Mouse (Mus musculus) forebrain, postnatal 0 days (tissue): ENCODE measurements around the gene Cfap43. TPM values are rescaled to one million over a fixed set of nuclear protein-coding genes. Genes with fewer than 3 reads are reported as not detected.

Source experiments
- ATAC-seq: fragments of 200-750 bp; cut with Nextera tagmentation; 2 replicates; pipeline ENCODE4 v1.8.0; 2017; ENCODE audit warnings: mild to moderate bottlenecking, moderate library complexity
- DNase-seq: peaks from one replicate; pipeline ENCODE4 v3.0.0-alpha.2; 2015
- H3K27ac ChIP-seq: fragments of 300-500 bp; sonication (generic); 2 replicates; pipeline ENCODE4 v1.5.1; 2014; ENCODE audit warnings: low read depth, mild to moderate bottlenecking, antibody characterized with exemption, low read length, moderate library complexity, mixed read lengths
- H3K27me3 ChIP-seq: fragments of 300-500 bp; sonication (generic); 2 replicates; pipeline ENCODE4 v1.6.1; 2014; ENCODE audit warnings: mild to moderate bottlenecking, low read length, mixed read lengths; ENCODE audit not compliant: insufficient read depth
- H3K36me3 ChIP-seq: fragments of 300-500 bp; sonication (generic); 2 replicates; pipeline ENCODE4 v1.6.1; 2014; ENCODE audit warnings: mild to moderate bottlenecking, moderate library complexity; ENCODE audit not compliant: insufficient read depth
- H3K4me1 ChIP-seq: fragments of 300-500 bp; sonication (generic); 2 replicates; pipeline ENCODE4 v1.6.1; 2014; ENCODE audit warnings: antibody characterized with exemption; ENCODE audit not compliant: insufficient read depth
- H3K4me2 ChIP-seq: fragments of 300-500 bp; sonication (generic); 2 replicates; pipeline ENCODE4 v1.6.1; 2014; ENCODE audit warnings: low read depth, mild to moderate bottlenecking, moderate library complexity
- H3K4me3 ChIP-seq: fragments of 300-500 bp; sonication (generic); 2 replicates; pipeline ENCODE4 v1.5.1; 2014; ENCODE audit warnings: low read depth, low read length, mixed read lengths
- H3K9ac ChIP-seq: fragments of 300-500 bp; sonication (generic); 2 replicates; pipeline ENCODE4 v1.6.1; 2014; ENCODE audit warnings: mild to moderate bottlenecking
- H3K9me3 ChIP-seq: fragments of 300-500 bp; sonication (generic); 2 replicates; pipeline ENCODE4 v1.6.1; 2016; ENCODE audit warnings: low read length
- CTCF ChIP-seq: sonication (generic); IDR thresholded peaks from 2 replicates; pipeline ENCODE4 v1.5.1; 2016; ENCODE audit warnings: antibody characterized with exemption, control low read depth, low read depth
- WGBS: fragments of 180-500 bp; shearing (Covaris S2); extraction: QIAGEN DNeasy Blood & Tissue Kit; methylation state at CpG from one replicate; pipeline ENCODE4 v1.1.7; 2014; 5-methylcytosine and 5-hydroxymethylcytosine counted together
- polyA plus RNA-seq: library from polyadenylated mRNA; unstranded; fragments of >200 nt; fragmentation: Nextera tagmentation; extraction: Ambion mirVana; gene quantifications from 2 replicates; pipeline ENCODE4 v1.2.1, GENCODE M21; 2015
- total RNA-seq: library from RNA; depleted of rRNA; stranded (reverse); fragments of >200 nt; gene quantifications from 2 replicates; pipeline ENCODE4 v1.2.3, GENCODE M21; 2014

Gene Cfap43
- total and polyA plus RNA-seq, 2 experiments from 2014 or later, result 1.8 to 2.3 TPM

GRCm38 (mm10) chr19:47876252-47876651 is 42.8 kb downstream of the Cfap43 start:
- WGBS, result 82% methylated on average over 15 of the region's 15 CpGs
- H3K9me3 ChIP-seq, result no peaks in the 10 kb centered on the region
- ATAC-seq, result no peak
- H3K4me2 ChIP-seq, result no peak overlapping the region
- H3K4me3 ChIP-seq, result no peak overlapping the region
- 0 out of 2 replicates have a peak, but pooled peaks cover 3% of the 10 kb centered on the region for H3K27me3 ChIP-seq
- DNase-seq, result no peak
- H3K4me1 ChIP-seq, result no peaks in the 10 kb centered on the region
- no peak for TF ChIP-seq CTCF
- no peak overlapping the region for H3K9ac ChIP-seq
- H3K36me3 ChIP-seq, result no peaks in the 10 kb centered on the region
- no peak overlapping the region for H3K27ac ChIP-seq

GRCm38 (mm10) chr19:47871515-47871914 is 47.6 kb downstream of the Cfap43 start:
- Histone ChIP-seq H3K4me3 (no peak overlapping the region), H3K4me2 (no peak overlapping the region), H3K36me3 (no peaks in the 10 kb centered on the region), H3K9ac (no peak overlapping the region), H3K9me3 (no peaks in the 10 kb centered on the region), H3K4me1 (no peaks in the 10 kb centered on the region), H3K27me3 (no peaks in the 10 kb centered on the region; the same call in 1 of the 2 replicates), H3K27ac (no peak overlapping the region)
- 18% methylated on average over 10 of the region's 10 CpGs for WGBS
- peak; percentile 58 for TF ChIP-seq CTCF
- no peak for ATAC-seq
- DNase-seq, result peak; percentile 23

- H3K4me3 ChIP-seq, result no peak overlapping the region
- H3K9ac ChIP-seq, result no peak overlapping the region
- H3K27me3 ChIP-seq, result no peaks in the 10 kb centered on the region; the same call in 1 of the 2 replicates
- no peak for ATAC-seq
- TF ChIP-seq CTCF, result no peak
- no peak overlapping the region for H3K4me2 ChIP-seq
- DNase-seq, result no peak
- H3K36me3 ChIP-seq, result no peaks in the 10 kb centered on the region
- H3K27ac ChIP-seq, result no peak overlapping the region
- 0 out of 2 replicates have a peak, but pooled peaks cover under 1% of the 10 kb centered on the region for H3K4me1 ChIP-seq
- 72% methylated on average over 7 of the region's 7 CpGs for WGBS
- H3K9me3 ChIP-seq, result no peaks in the 10 kb centered on the region
These were observed 48.9 kb downstream of the Cfap43 start for GRCm38 (mm10) chr19:47870102-47870666.

- no peaks in the 10 kb centered on the region; the same call in 1 of the 2 replicates for H3K27me3 ChIP-seq
- no peak overlapping the region for H3K27ac ChIP-seq
- H3K9me3 ChIP-seq, result no peaks in the 10 kb centered on the region
- DNase-seq (no peak), ATAC-seq (no peak)
- TF ChIP-seq CTCF, result no peak
- no peak overlapping the region for H3K4me3 ChIP-seq
- H3K4me2 ChIP-seq, result no peak overlapping the region
- whole genome bisulfite sequencing, result 68% methylated on average over 3 of the region's 3 CpGs
- no peaks in the 10 kb centered on the region for H3K36me3 ChIP-seq
- H3K9ac ChIP-seq, result no peak overlapping the region
- 0 out of 2 replicates have a peak, but pooled peaks cover 5% of the 10 kb centered on the region for H3K4me1 ChIP-seq
These were observed 49.6 kb downstream of the Cfap43 start for GRCm38 (mm10) chr19:47869516-47869915.

- H3K27ac ChIP-seq, result no peak overlapping the region
- ATAC-seq, result no peak
- H3K4me1 ChIP-seq, result 0 out of 2 replicates have a peak, but pooled peaks cover 5% of the 10 kb centered on the region
- H3K9ac ChIP-seq, result no peak overlapping the region
- H3K4me2 ChIP-seq, result no peak overlapping the region
- no peaks in the 10 kb centered on the region for H3K9me3 ChIP-seq
- DNase-seq, result no peak
- H3K27me3 ChIP-seq, result no peaks in the 10 kb centered on the region; the same call in 1 of the 2 replicates
- 72% methylated on average over 4 of the region's 4 CpGs for WGBS
- no peak overlapping the region for H3K4me3 ChIP-seq
- no peak for TF ChIP-seq CTCF
- no peaks in the 10 kb centered on the region for H3K36me3 ChIP-seq
These were observed 50.1 kb downstream of the Cfap43 start for GRCm38 (mm10) chr19:47868951-47869350.

- DNase-seq, result no peak
- H3K27ac ChIP-seq, result no peak overlapping the region
- 73% methylated on average over 4 of the region's 4 CpGs for WGBS
These were observed 51.4 kb downstream of the Cfap43 start for GRCm38 (mm10) chr19:47867628-47868175.

GRCm38 (mm10) chr19:47865353-47865947 is 53.6 kb downstream of the Cfap43 start, which contains the start of gene Gsto2:
Gene Gsto2 (plus strand): TSS chr19:47865534.
- peak; percentile 100 for ATAC-seq
- peak within 1 kb of the TSS; percentile 89 for H3K4me2 ChIP-seq
- H3K4me3 ChIP-seq, result peak within 1 kb of the TSS; percentile 60
- peaks cover 12% of the 10 kb centered on the region; the same call in 1 of the 2 replicates for H3K36me3 ChIP-seq
- H3K27ac ChIP-seq, result peak within 1 kb of the TSS; percentile 93
- peak; percentile 97 for DNase-seq
- no peaks in the 10 kb centered on the region for H3K9me3 ChIP-seq
- H3K27me3 ChIP-seq, result no peaks in the 10 kb centered on the region; the same call in 1 of the 2 replicates
- peak; percentile 67 for TF ChIP-seq CTCF
- H3K9ac ChIP-seq, result peak within 1 kb of the TSS; percentile 88
- WGBS, result 1% methylated on average over 49 of the region's 49 CpGs
- 0 out of 2 replicates have a peak, but pooled peaks cover 5% of the 10 kb centered on the region for H3K4me1 ChIP-seq

More at GRCm38 (mm10) chr19:47867628-47868175, 51.4 kb downstream of the Cfap43 start:
- Histone ChIP-seq H3K27me3 (no peaks in the 10 kb centered on the region; the same call in 1 of the 2 replicates), H3K4me2 (no peak overlapping the region), H3K4me1 (0 out of 2 replicates have a peak, but pooled peaks cover 5% of the 10 kb centered on the region), H3K4me3 (no peak overlapping the region), H3K9ac (no peak overlapping the region), H3K36me3 (peaks cover 4% of the 10 kb centered on the region; the same call in 1 of the 2 replicates), H3K9me3 (no peaks in the 10 kb centered on the region)
- TF ChIP-seq CTCF, result no peak
- ATAC-seq, result no peak
